Mouse (Mus musculus) C2C12 (cell line): ENCODE results near the gene Baiap3.

ENCODE experiments used
- CTCF ChIP-seq: IDR thresholded peaks from one replicate; pipeline ENCODE4 v1.5.1; 2011; ENCODE audit not compliant: control insufficient read depth, insufficient read depth, insufficient read length
- MAX ChIP-seq: IDR thresholded peaks from one replicate; pipeline ENCODE4 v1.6.1; 2011; ENCODE audit warnings: mild to moderate bottlenecking, control low read depth

DNA sequence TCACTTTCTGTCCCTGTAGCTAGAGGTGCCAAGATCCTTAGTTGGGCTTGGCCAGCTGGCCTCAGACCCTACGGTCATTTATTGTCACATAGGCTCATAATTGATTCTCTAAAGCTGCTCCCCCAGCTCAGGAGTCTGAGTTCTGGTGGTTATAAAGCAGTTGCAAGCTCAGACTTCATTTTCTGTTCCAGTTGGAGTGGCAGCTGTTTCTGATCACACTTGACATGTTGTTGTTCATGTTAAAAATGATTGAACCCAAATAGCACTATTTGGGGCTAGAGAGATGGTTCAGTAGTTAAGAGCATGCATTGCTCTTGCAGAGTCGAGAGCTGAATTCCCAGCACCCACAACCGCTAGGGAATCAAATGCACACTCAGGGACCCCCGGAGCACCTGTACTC is 46.2 kb downstream of the Baiap3 start:
- TF ChIP-seq CTCF (no peak), MAX (no peak)
